Mouse (Mus musculus): ENCODE results near the gene Gm3424.
"Not testable (repeated sequence)": the region's sequence is repeated elsewhere in the genome, so short reads cannot be mapped to it uniquely, and the experiment has no call there.

Gm3424 gene

GRCm38 (mm10) chr14:5830229-5830628 is at the start of gene Gm3424:
Gm3424 (minus strand) TSS chr14:5830329.
- not testable (repeated sequence) for DNase-seq (ENCODE audit: low spot score in 2 of 2)

GRCm38 (mm10) chr14:5879791-5880190 is 49.7 kb upstream of the Gm3424 start:
- not testable (repeated sequence) for DNase-seq (ENCODE audit: low spot score in 2 of 2)

DNA sequence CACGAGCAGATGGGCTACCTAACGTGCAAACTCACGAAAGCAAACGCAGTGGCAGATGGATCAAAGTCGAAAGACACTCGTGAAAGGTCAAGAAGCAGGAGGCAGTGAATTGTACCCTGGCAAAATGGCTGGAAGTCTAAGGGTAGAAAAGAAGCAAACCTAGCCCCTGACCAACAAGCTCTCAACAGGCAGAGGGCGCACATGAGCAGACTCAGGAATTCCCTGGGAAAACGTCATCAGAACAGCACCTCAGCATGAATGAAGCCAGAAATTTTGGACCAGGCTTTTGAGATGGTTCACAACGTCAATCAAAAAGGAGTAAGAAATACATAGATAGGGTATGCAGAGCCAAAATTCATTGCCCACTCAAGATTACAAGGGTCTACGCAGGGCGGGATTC is 49.0 kb upstream of the Gm3424 start:
- not testable (repeated sequence) for DNase-seq (ENCODE audit: low spot score in 2 of 2)

DNA sequence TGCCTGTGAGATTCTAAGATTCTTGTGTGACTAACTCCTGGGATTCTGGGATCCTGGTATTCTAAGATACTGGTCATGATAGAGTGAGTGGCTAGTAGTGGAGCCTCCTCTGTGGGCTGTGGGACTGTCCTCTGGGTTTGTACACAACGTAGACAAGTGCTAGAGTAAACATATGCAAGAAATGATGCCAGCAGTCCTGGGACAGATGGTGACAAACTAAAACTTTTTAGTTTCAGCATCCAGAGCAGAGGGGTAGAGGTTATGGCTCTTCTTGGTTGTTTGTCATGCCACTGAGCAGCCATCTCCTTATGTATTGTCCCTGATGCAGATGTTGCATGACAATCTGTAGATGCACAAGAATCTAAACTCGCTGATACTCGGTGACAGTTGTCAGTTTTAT is 25.8 kb upstream of the Gm3424 start:
- DNase-seq (ENCODE audit: low spot score in 2 of 2), result peak in 1 of 2 experiments; percentile 59

DNA sequence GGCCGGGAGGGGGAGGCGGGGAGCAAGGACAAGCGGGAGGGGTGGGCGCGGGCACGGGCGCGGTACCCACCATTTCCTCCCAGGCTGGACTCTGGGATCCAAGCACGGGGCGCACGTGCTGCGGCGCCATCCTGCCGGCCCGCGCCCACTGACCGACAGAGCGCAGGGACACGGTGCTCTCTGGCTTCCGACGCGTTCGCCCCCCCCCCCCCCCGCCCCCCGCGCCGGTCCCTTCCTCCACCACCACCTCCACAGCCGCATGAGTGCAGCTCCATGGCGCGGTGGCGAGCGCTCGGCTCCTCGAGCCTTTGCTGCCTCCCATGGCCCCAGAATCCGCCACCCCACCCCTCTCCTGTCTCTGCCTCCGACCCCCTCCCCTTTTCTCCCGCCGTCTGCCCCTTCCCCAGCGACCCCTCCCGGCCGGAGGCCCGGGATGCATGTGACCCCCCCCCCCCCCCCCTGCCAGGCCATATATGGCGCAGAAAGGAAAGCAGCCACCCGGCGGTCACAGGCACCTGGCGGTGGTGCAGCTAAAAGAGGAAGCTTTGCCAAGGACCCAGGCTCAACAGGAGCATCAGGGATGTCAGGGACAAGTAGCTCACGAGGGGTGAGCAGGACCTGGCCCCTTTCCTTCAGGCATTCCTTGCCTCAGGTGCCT is 17.3 kb downstream of the Gm3424 start:
- not testable (repeated sequence) for DNase-seq (ENCODE audit: low spot score in 2 of 2)

DNA sequence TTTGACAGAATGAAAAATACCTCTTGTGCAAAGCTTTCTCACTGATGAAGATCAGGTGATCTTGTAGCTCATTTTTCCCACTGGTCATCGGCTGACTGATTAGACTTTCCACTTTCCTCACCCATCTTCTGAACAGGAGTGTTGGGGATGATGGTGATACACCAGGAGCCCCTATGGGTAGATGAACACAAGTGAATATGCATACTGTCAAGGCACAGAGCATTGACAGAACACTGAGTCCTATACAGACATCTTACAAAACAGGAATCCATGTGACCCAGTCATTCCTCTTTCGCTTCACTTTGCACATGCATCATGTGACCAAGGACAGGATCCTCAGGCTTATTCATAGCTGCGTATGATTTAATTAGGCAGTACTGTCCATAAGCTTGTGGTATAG is 22.2 kb downstream of the Gm3424 start, which contains the start of gene Gm3383:
TSS of gene Gm3383 (minus strand) at position 101 of the 400 bp plus-strand sequence.
- DNase-seq (ENCODE audit: low spot score in 2 of 2), result not testable (repeated sequence)

Data from spleen, postnatal 4 days (tissue).